Mouse (Mus musculus) stomach, postnatal 0 days (tissue): ENCODE measurements at regions not wholly inside any gene's neighbourhood (a gene's known extent, or its start where the extent isn't known, plus 50 kb on each side); places are given as distances from the start of the nearest gene placed in this dataset.

Source experiments
- CTCF ChIP-seq: IDR thresholded peaks from 2 replicates; pipeline ENCODE4 v1.5.1; 2016; ENCODE audit warnings: antibody characterized with exemption, low read depth, mild to moderate bottlenecking, moderate library complexity
- EP300 ChIP-seq: optimal IDR thresholded peaks from 2 replicates; pipeline ENCODE3; 2016; ENCODE audit warnings: antibody characterized with exemption

GRCm38 (mm10) chr19:22074042-22074441, 64.8 kb upstream of the Trpm3 start:
- no peak for TF ChIP-seq CTCF
- TF ChIP-seq EP300, result no peak
